Mouse (Mus musculus): ENCODE measurements around the gene Lman1l. TPM values are rescaled to one million over a fixed set of nuclear protein-coding genes. Genes with fewer than 3 reads are reported as not detected.

The Lman1l gene
- polyA plus RNA-seq, 1 experiment = not detected

GRCm38 (mm10) chr9:57659774-57660173, 39.2 kb upstream of the Lman1l start:
- peaks cover 2% of the 10 kb centered on the region for H3K4me1 ChIP-seq (ENCODE audit: control insufficient read depth, insufficient read depth, low read length)
- no peak overlapping the region for H3K4me3 ChIP-seq (replicated peaks; ENCODE audit: control insufficient read depth, low read depth, low read length)
- TF ChIP-seq CTCF (IDR thresholded peaks at IDR 0.05; ENCODE audit: control insufficient read depth, insufficient read depth, low read length) (peak; percentile 89), POLR2A (IDR thresholded peaks at IDR 0.05; ENCODE audit: borderline replicate concordance, control insufficient read depth, low read depth, low read length) (no peak)
- WGBS = 15% methylated on average over 4 of the region's 4 CpGs
- H3K27ac ChIP-seq (ENCODE audit: control insufficient read depth, insufficient read depth, low read depth, low read length, poor library complexity) = no peak overlapping the region

GRCm38 (mm10) chr9:57658970-57659369, 38.4 kb upstream of the Lman1l start:
- TF ChIP-seq CTCF (IDR thresholded peaks at IDR 0.05; ENCODE audit: control insufficient read depth, insufficient read depth, low read length) = peak; percentile 11; the same call in 1 of the 2 replicates
- no peak for TF ChIP-seq POLR2A (IDR thresholded peaks at IDR 0.05; ENCODE audit: borderline replicate concordance, control insufficient read depth, low read depth, low read length)

GRCm38 (mm10) chr9:57657843-57658242, 37.3 kb upstream of the Lman1l start:
- 57% methylated on average over 4 of the region's 4 CpGs for WGBS
- TF ChIP-seq POLR2A (IDR thresholded peaks at IDR 0.05; ENCODE audit: borderline replicate concordance, control insufficient read depth, low read depth, low read length) = no peak
- no peak for TF ChIP-seq CTCF (IDR thresholded peaks at IDR 0.05; ENCODE audit: control insufficient read depth, insufficient read depth, low read length)
- H3K4me3 ChIP-seq (replicated peaks; ENCODE audit: control insufficient read depth, low read depth, low read length) = no peak overlapping the region
- H3K4me1 ChIP-seq (ENCODE audit: control insufficient read depth, insufficient read depth, low read length) = peaks cover 2% of the 10 kb centered on the region
- no peak overlapping the region for H3K27ac ChIP-seq (ENCODE audit: control insufficient read depth, insufficient read depth, low read depth, low read length, poor library complexity)

More at GRCm38 (mm10) chr9:57658970-57659369, 38.4 kb upstream of the Lman1l start:
- Histone ChIP-seq H3K4me1 (ENCODE audit: control insufficient read depth, insufficient read depth, low read length) (peaks cover 2% of the 10 kb centered on the region), H3K27ac (ENCODE audit: control insufficient read depth, insufficient read depth, low read depth, low read length, poor library complexity) (no peak overlapping the region), H3K4me3 (replicated peaks; ENCODE audit: control insufficient read depth, low read depth, low read length) (no peak overlapping the region)
- 72% methylated on average over 4 of the region's 4 CpGs for WGBS

- H3K27ac ChIP-seq (ENCODE audit: control insufficient read depth, insufficient read depth, low read depth, low read length, poor library complexity) = no peak overlapping the region
- TF ChIP-seq POLR2A (IDR thresholded peaks at IDR 0.05; ENCODE audit: borderline replicate concordance, control insufficient read depth, low read depth, low read length) (no peak), CTCF (IDR thresholded peaks at IDR 0.05; ENCODE audit: control insufficient read depth, insufficient read depth, low read length) (no peak)
- peaks cover 4% of the 10 kb centered on the region for H3K4me1 ChIP-seq (ENCODE audit: control insufficient read depth, insufficient read depth, low read length)
- WGBS = 85% methylated on average over 19 of the region's 19 CpGs
- no peak overlapping the region for H3K4me3 ChIP-seq (replicated peaks; ENCODE audit: control insufficient read depth, low read depth, low read length)
Observed at GRCm38 (mm10) chr9:57656631-57657350, 36.2 kb upstream of the Lman1l start.

- Histone ChIP-seq H3K4me3 (replicated peaks; ENCODE audit: control insufficient read depth, low read depth, low read length) (no peak overlapping the region), H3K27ac (ENCODE audit: control insufficient read depth, insufficient read depth, low read depth, low read length, poor library complexity) (no peak overlapping the region), H3K4me1 (ENCODE audit: control insufficient read depth, insufficient read depth, low read length) (peaks cover 11% of the 10 kb centered on the region)
- WGBS = 5% methylated on average over 11 of the region's 11 CpGs
- TF ChIP-seq CTCF (IDR thresholded peaks at IDR 0.05; ENCODE audit: control insufficient read depth, insufficient read depth, low read length) = peak; percentile 95
- no peak for TF ChIP-seq POLR2A (IDR thresholded peaks at IDR 0.05; ENCODE audit: borderline replicate concordance, control insufficient read depth, low read depth, low read length)
Observed at GRCm38 (mm10) chr9:57655749-57656148, 35.2 kb upstream of the Lman1l start.

- Histone ChIP-seq H3K27ac (ENCODE audit: control insufficient read depth, insufficient read depth, low read depth, low read length, poor library complexity) (no peak overlapping the region), H3K4me1 (ENCODE audit: control insufficient read depth, insufficient read depth, low read length) (peaks cover 11% of the 10 kb centered on the region), H3K4me3 (replicated peaks; ENCODE audit: control insufficient read depth, low read depth, low read length) (no peak overlapping the region)
- 74% methylated on average over 1 of the region's 1 CpGs for WGBS
- no peak for TF ChIP-seq POLR2A (IDR thresholded peaks at IDR 0.05; ENCODE audit: borderline replicate concordance, control insufficient read depth, low read depth, low read length)
- TF ChIP-seq CTCF (IDR thresholded peaks at IDR 0.05; ENCODE audit: control insufficient read depth, insufficient read depth, low read length) = no peak
Observed at GRCm38 (mm10) chr9:57654966-57655365, 34.4 kb upstream of the Lman1l start.

GRCm38 (mm10) chr9:57653283-57653682, 32.7 kb upstream of the Lman1l start, which contains the start of gene Csk:
Csk (minus strand) TSS chr9:57653631.
- TF ChIP-seq CTCF (IDR thresholded peaks at IDR 0.05; ENCODE audit: control insufficient read depth, insufficient read depth, low read length) (no peak), POLR2A (IDR thresholded peaks at IDR 0.05; ENCODE audit: borderline replicate concordance, control insufficient read depth, low read depth, low read length) (no peak)
- H3K27ac ChIP-seq (ENCODE audit: control insufficient read depth, insufficient read depth, low read depth, low read length, poor library complexity) = peak within 1 kb of the TSS; percentile 56
- 76% methylated on average over 5 of the region's 5 CpGs for WGBS
- H3K4me1 ChIP-seq (ENCODE audit: control insufficient read depth, insufficient read depth, low read length) = peaks cover 11% of the 10 kb centered on the region
- no peak within 1 kb of the TSS for H3K4me3 ChIP-seq (replicated peaks; ENCODE audit: control insufficient read depth, low read depth, low read length)

- peaks cover 11% of the 10 kb centered on the region for H3K4me1 ChIP-seq (ENCODE audit: control insufficient read depth, insufficient read depth, low read length)
Observed at GRCm38 (mm10) chr9:57652855-57653254, 32.3 kb upstream of the Lman1l start.

More at GRCm38 (mm10) chr9:57652855-57653254, 32.3 kb upstream of the Lman1l start:
- Histone ChIP-seq H3K27ac (ENCODE audit: control insufficient read depth, insufficient read depth, low read depth, low read length, poor library complexity) (peak overlapping the region; percentile 56), H3K4me3 (replicated peaks; ENCODE audit: control insufficient read depth, low read depth, low read length) (no peak overlapping the region)
- WGBS = 59% methylated on average over 3 of the region's 3 CpGs
- TF ChIP-seq POLR2A (IDR thresholded peaks at IDR 0.05; ENCODE audit: borderline replicate concordance, control insufficient read depth, low read depth, low read length) (no peak), CTCF (IDR thresholded peaks at IDR 0.05; ENCODE audit: control insufficient read depth, insufficient read depth, low read length) (no peak)
